Mouse (Mus musculus): Measurements from ENCODE around the gene Notch4.
A peak's percentile ranks its signal among the peaks of the same experiment; 100 is the strongest.

DNA sequence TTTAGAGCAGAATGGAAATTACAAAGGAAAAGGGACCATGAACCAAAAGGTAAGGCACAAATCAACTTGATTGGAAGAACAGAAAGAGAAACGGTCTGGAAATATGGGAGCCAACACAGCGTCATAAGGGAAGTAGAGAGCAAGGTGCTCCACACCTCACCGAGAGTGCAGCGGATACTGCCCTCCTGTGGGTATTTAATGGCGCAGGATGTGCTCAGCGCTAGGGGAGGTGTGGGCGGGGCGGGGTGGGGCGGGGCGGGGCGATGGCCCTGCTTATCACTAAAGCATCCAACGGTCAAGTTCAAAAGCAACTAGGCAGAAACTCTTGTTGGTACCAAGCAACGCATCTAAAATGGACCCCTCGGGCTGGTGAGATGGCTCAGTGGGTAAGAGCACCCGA is 4.2 kb upstream of the Notch4 start:
- TF ChIP-seq CTCF (IDR thresholded peaks at IDR 0.05; ENCODE audit: extremely low read depth, insufficient read length, insufficient replicate concordance, low read depth, low read length) (peak; percentile 44; the same call in 1 of the 2 replicates), POLR2A (IDR thresholded peaks at IDR 0.05; ENCODE audit: low read depth, low read length) (no peak)

All from small intestine, adult 2 months (tissue).